Mouse (Mus musculus): ENCODE data around the gene Scn3a. TPM values are rescaled to one million over a fixed set of nuclear protein-coding genes. Genes with fewer than 3 reads are reported as not detected.
"Not testable (repeated sequence)": the region's sequence is repeated elsewhere in the genome, so short reads cannot be mapped to it uniquely, and the experiment has no call there.

Scn3a gene
- polyA plus RNA-seq, 1 experiment, result not detected

GRCm38 (mm10) chr2:65453763-65454162 is 113.7 kb downstream of the Scn3a start:
- Histone ChIP-seq H3K27ac (ENCODE audit: insufficient read depth, low read depth, low read length) (no peak overlapping the region), H3K4me3 (ENCODE audit: insufficient read depth, low read depth, low read length) (no peak overlapping the region), H3K4me1 (ENCODE audit: control insufficient read depth, insufficient read depth, low read length) (no peaks in the 10 kb centered on the region; the same call in 1 of the 2 replicates)
- WGBS, result 93% methylated on average over 6 of the region's 6 CpGs
- TF ChIP-seq CTCF (IDR thresholded peaks at IDR 0.05; ENCODE audit: insufficient read depth, low read depth, low read length), result no peak
- TF ChIP-seq POLR2A (IDR thresholded peaks at IDR 0.05; ENCODE audit: insufficient read depth, low read depth, low read length), result no peak

- not testable (repeated sequence) for H3K27ac ChIP-seq (ENCODE audit: insufficient read depth, low read depth, low read length); H3K4me3 ChIP-seq (ENCODE audit: insufficient read depth, low read depth, low read length); H3K4me1 ChIP-seq (ENCODE audit: control insufficient read depth, insufficient read depth, low read length)
- WGBS, result 94% methylated on average over 14 of the region's 14 CpGs
Observed at GRCm38 (mm10) chr2:65451401-65452078, 115.9 kb downstream of the Scn3a start.

GRCm38 (mm10) chr2:65450449-65451360 is 116.7 kb downstream of the Scn3a start:
- H3K4me3 ChIP-seq (ENCODE audit: insufficient read depth, low read depth, low read length), result no peak overlapping the region
- WGBS, result 33% methylated on average over 2 of the region's 2 CpGs
- no peaks in the 10 kb centered on the region; the same call in 1 of the 2 replicates for H3K4me1 ChIP-seq (ENCODE audit: control insufficient read depth, insufficient read depth, low read length)
- TF ChIP-seq CTCF (IDR thresholded peaks at IDR 0.05; ENCODE audit: insufficient read depth, low read depth, low read length), result no peak
- TF ChIP-seq POLR2A (IDR thresholded peaks at IDR 0.05; ENCODE audit: insufficient read depth, low read depth, low read length), result no peak
- no peak overlapping the region for H3K27ac ChIP-seq (ENCODE audit: insufficient read depth, low read depth, low read length)

GRCm38 (mm10) chr2:65449126-65449828 is 118.2 kb downstream of the Scn3a start:
- no peak for TF ChIP-seq CTCF (IDR thresholded peaks at IDR 0.05; ENCODE audit: insufficient read depth, low read depth, low read length)
- TF ChIP-seq POLR2A (IDR thresholded peaks at IDR 0.05; ENCODE audit: insufficient read depth, low read depth, low read length), result no peak
- WGBS, result 96% methylated on average over 5 of the region's 5 CpGs

GRCm38 (mm10) chr2:65443082-65443481 is 124.3 kb downstream of the Scn3a start:
- H3K27ac ChIP-seq (ENCODE audit: insufficient read depth, low read depth, low read length), result no peak overlapping the region
- peaks cover 3% of the 10 kb centered on the region for H3K4me1 ChIP-seq (ENCODE audit: control insufficient read depth, insufficient read depth, low read length)
- no peak overlapping the region for H3K4me3 ChIP-seq (ENCODE audit: insufficient read depth, low read depth, low read length)
- TF ChIP-seq POLR2A (IDR thresholded peaks at IDR 0.05; ENCODE audit: insufficient read depth, low read depth, low read length), result no peak
- no peak for TF ChIP-seq CTCF (IDR thresholded peaks at IDR 0.05; ENCODE audit: insufficient read depth, low read depth, low read length)
- WGBS, result 68% methylated on average over 4 of the region's 4 CpGs

More at GRCm38 (mm10) chr2:65449126-65449828, 118.2 kb downstream of the Scn3a start:
- Histone ChIP-seq H3K4me1 (ENCODE audit: control insufficient read depth, insufficient read depth, low read length) (no peaks in the 10 kb centered on the region; the same call in 1 of the 2 replicates), H3K27ac (ENCODE audit: insufficient read depth, low read depth, low read length) (no peak overlapping the region), H3K4me3 (ENCODE audit: insufficient read depth, low read depth, low read length) (no peak overlapping the region)

- H3K27ac ChIP-seq (ENCODE audit: insufficient read depth, low read depth, low read length), result peak overlapping the region; percentile 50
Observed at GRCm38 (mm10) chr2:65441566-65441965, 125.9 kb downstream of the Scn3a start.

GRCm38 (mm10) chr2:65441110-65441509 is 126.3 kb downstream of the Scn3a start:
- 48% methylated on average over 6 of the region's 6 CpGs for WGBS
- H3K4me3 ChIP-seq (ENCODE audit: insufficient read depth, low read depth, low read length), result no peak overlapping the region
- peak overlapping the region; percentile 88 for H3K27ac ChIP-seq (ENCODE audit: insufficient read depth, low read depth, low read length)
- TF ChIP-seq CTCF (IDR thresholded peaks at IDR 0.05; ENCODE audit: insufficient read depth, low read depth, low read length) (no peak), POLR2A (IDR thresholded peaks at IDR 0.05; ENCODE audit: insufficient read depth, low read depth, low read length) (no peak)
- peaks cover 3% of the 10 kb centered on the region for H3K4me1 ChIP-seq (ENCODE audit: control insufficient read depth, insufficient read depth, low read length)

More at GRCm38 (mm10) chr2:65441566-65441965, 125.9 kb downstream of the Scn3a start:
- TF ChIP-seq POLR2A (IDR thresholded peaks at IDR 0.05; ENCODE audit: insufficient read depth, low read depth, low read length), result no peak
- TF ChIP-seq CTCF (IDR thresholded peaks at IDR 0.05; ENCODE audit: insufficient read depth, low read depth, low read length), result no peak
- Histone ChIP-seq H3K4me3 (ENCODE audit: insufficient read depth, low read depth, low read length) (no peak overlapping the region), H3K4me1 (ENCODE audit: control insufficient read depth, insufficient read depth, low read length) (peaks cover 3% of the 10 kb centered on the region)
- WGBS, result 8% methylated on average over 5 of the region's 5 CpGs

GRCm38 (mm10) chr2:65436917-65437316 is 130.5 kb downstream of the Scn3a start:
- H3K27ac ChIP-seq (ENCODE audit: insufficient read depth, low read depth, low read length), result no peak overlapping the region
- H3K4me3 ChIP-seq (ENCODE audit: insufficient read depth, low read depth, low read length), result no peak overlapping the region
- no peak for TF ChIP-seq CTCF (IDR thresholded peaks at IDR 0.05; ENCODE audit: insufficient read depth, low read depth, low read length)
- no peak for TF ChIP-seq POLR2A (IDR thresholded peaks at IDR 0.05; ENCODE audit: insufficient read depth, low read depth, low read length)
- 77% methylated on average over 1 of the region's 1 CpGs for WGBS
- peaks cover 3% of the 10 kb centered on the region for H3K4me1 ChIP-seq (ENCODE audit: control insufficient read depth, insufficient read depth, low read length)
